Mouse (Mus musculus): ENCODE measurements at regions not wholly inside any gene's neighbourhood (a gene's known extent, or its start where the extent isn't known, plus 50 kb on each side); places are given as distances from the start of the nearest gene placed in this dataset.

GRCm38 (mm10) chr3:143316457-143316856, 434.7 kb upstream of the Pkn2 start:
- TF ChIP-seq CTCF (conservative IDR thresholded peaks at IDR 0.05; ENCODE audit: low read length) (no peak), POU5F1 (IDR thresholded peaks at IDR 0.05; ENCODE audit: borderline replicate concordance, low read length) (no peak), NANOG (IDR thresholded peaks at IDR 0.05; ENCODE audit: borderline replicate concordance, low read length) (no peak)
